Mouse (Mus musculus): ENCODE results near the gene Cmtm5. TPM values are rescaled to one million over a fixed set of nuclear protein-coding genes. Genes with fewer than 3 reads are reported as not detected.

Gene Cmtm5
- not detected for polyA plus RNA-seq (2017; shearing (Covaris generic))

DNA sequence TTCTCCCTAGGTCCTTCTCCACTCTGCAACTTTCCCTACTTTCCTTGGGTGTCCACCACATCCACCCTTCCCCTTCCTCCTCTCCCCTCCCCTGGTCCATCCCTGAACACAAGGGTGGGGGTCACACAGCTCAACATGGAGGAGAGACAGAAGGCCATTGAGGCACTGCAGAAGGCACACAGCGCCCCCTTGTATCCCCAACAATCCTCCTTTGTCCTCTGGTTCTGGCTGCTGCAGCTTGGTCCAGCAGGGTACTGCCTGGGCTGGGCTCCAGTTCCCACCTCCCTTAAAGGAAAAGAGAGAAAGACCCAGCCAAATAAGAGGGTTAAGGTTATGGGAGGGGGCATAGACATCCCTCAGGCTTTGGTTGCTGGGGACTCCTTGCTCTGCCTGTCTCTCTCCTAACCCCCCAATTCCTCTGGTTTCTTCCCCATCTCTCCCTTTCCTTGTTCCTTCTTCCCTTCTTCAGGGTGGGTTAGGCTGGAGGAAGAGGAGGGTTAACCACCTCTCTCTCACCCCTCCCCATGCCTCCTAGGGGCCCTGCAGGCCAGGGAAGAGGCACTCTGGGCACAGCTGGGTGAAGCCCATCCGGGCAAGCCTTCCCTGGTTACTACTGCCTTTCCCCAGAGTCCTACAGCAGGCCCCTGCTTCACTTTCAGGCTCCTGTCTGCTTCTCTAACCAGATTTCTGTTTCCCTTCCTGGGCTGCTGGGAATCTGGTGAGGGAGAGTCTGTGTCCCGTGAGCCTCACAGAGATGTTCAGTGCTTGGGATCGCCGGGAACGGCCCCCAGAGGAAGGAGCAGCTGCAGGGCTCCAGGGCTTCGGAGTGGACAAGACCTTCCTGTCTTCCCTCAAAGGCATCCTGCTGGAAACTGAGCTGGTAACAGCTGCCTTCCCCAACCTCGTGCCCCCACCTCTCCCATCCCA is at the start of gene Cmtm5:
Gene Cmtm5, plus strand, starts transcription at position 358 of the 927 bp plus-strand sequence.

DNA sequence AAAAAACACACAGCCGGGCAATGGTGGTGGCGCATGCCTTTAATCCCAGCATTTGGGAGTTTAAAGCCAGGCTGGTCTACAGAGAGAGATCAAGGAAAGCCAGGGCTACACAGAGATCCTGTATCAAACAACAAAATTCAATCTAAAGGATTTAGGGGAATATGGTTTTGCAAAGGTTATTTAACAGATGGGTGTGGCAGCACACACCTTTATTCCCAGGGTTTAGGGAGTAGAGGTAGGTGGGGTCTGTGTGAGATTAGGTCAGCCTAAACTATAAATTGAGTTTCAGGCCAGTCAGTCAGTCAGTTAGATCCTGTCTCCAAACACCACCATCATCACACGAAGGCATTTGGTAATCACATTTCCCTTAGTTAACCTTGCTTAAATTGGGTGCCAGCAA is 43.9 kb upstream of the Cmtm5 start, which contains the start of gene Pabpn1:
Gene Pabpn1, plus strand, starts transcription at position 301 of the 400 bp plus-strand sequence.

DNA sequence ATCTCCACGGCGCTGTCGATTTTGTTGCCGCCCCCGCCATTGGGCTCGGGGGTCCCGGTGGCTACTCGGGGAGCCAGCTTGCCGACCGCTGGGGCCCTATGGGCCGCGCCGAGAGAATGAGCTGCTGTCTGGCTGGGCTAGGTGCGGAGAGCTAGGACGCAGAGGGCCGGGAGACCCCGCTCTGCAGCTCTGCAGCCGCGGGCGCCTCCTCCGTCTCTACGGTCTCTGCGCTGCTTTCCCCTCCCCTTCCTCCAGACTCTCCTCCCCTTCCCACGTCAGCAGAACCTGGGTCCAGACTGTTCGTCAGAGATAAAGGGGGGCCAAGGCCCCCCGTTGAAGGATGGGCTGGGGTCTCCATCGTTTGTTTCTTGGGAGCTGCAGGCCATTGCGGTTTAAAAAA is 23.2 kb upstream of the Cmtm5 start, which contains the start of gene Slc22a17:
Gene Slc22a17, minus strand, starts transcription at position 247 of the 400 bp plus-strand sequence.

DNA sequence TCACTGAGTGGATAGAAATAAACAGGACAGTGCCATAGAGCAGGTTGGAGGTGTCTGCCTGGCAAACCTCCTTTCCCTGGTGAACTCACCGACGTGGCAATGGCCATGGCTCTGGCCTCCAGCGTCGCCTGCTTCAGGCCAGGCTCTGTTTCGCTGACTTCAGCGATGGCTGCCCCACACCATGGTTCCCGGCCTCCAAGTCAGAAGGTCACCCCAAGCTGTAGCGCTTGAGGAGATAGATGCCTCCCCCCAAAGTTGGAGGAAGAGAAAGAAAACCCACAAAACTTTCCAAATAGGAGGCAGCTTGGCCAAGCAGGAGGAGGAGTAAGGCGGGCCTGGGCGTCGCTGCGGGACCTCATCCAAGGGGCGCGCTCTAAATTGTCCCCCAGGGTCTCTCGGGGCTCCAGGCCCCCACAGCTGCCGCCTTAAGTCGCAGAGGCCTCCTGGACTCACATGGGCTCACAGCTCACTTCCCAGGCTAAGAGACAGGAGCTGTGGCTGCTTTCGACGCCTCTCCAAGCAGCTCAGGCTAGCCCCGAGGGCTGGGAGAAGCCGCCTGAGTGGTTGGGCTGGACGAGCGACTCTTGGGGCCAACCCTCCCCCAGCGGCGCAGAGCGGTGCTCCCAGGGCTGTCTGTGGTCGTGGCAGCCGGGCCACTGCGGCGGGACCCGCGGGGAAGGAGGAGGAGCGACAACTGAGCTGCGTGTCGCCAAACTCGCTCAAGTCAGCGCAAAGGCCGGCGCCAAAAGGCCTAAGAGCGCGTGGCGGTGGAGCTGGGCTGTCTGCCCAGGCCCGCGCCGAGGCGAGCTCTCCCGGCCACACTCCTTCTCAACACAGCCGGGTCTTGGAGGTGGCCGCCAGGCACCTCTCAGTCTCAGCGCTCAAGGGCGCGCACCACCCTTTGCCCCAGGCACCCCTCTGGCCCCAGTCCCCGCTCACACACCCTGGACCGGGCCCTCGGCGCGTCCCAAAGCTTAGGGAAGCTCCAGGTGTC is 10.4 kb upstream of the Cmtm5 start, which contains the start of gene Efs:
Gene Efs, minus strand, starts transcription at position 778 of the 994 bp plus-strand sequence.

DNA sequence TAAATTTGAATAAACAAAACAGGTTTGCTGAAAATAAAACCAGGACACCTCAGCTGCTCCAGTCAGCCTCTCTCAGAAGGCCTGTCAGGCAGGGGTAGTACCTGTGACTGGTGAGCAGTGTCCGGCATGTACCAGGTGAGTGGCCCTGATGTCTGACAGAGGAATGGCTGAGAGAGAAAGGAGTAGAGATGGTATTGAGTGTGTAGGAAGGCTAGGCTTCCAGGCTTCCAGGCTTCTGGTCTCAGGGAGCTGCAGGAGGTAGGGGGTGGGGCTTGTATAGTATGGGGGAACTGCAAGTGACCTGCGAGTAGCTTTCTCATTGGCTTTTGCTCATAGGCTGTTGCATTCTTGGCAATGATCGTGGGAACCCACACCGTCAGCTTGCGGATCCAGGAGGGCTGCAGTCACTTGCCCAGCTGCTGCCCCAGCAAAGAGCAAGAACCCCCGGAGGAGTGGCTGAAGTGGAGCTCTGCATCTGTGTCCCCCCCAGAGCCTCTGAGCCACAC is 3.4 kb upstream of the Cmtm5 start, which contains the start of gene Il25:
Gene Il25, plus strand, starts transcription at position 51 of the 506 bp plus-strand sequence.

DNA sequence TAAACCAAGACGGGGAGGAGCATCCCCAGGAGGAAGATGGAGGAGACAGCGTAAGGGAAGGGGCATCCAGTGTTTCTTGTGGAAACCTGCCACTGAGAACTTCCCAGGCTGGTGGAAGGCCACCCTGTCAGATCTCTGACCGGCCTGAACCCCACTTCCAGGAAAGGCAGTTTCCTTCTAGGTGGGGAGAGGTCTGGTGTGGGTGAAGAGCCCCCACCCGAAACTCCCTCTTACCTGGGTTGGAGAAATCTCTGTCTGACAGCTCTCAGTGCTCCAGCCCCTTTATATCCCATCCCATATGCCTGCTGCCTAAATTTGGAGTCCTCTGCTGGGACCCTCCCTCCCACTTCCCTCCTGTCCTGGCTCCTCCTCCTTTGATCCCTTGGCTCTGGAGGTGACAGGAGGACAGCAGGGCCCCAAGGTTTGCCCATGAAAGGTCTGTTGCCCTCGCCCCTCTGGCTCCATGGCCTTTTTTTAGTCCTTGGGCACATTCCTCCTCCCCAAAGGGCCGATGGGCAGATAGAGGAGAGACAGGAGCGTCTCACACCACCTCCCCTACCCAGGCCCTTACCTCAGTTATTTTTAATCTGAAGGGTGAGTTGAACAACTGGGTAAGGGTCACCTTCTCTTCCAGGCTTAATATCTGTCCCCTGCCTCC is 30.4 kb downstream of the Cmtm5 start, which contains the start of gene Myh6:
Gene Myh6, minus strand, starts transcription at position 608 of the 658 bp plus-strand sequence.

DNA sequence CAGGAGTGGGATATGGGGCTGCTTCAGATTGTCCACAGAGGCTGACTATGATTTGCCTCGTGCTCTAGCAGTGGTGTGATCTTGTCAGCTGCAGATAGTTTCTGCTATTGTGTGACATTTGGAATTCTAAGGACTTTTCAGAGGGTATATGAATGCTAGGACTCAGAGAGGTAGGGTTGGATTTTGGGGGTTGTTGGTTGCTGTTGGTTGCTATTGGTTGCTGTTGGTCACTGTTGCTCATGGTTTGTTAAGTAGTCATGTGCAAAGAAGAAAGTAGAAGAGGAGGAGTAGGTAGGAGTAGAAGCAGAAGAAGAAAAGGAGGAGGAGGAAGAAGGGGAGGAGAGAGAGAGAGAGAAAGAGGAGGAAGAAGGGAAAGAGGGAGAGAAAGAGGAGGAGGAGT is 40.6 kb downstream of the Cmtm5 start, which contains the start of gene Gm17428:
Gene Gm17428, plus strand, starts transcription at position 301 of the 400 bp plus-strand sequence.

Other genes starting within 250 kb of the Cmtm5 start
- gene Acin1, start 249.3 kb upstream of the Cmtm5 start, polyA plus RNA-seq (2017; shearing (Covaris generic)): 153 TPM
- not detected for gene Gm29776, start 237.4 kb upstream of the Cmtm5 start, polyA plus RNA-seq (2017; shearing (Covaris generic))
- not detected for gene Cebpe, start 224.1 kb upstream of the Cmtm5 start, polyA plus RNA-seq (2017; shearing (Covaris generic))
- gene Slc7a8, start 154.3 kb upstream of the Cmtm5 start, polyA plus RNA-seq (2017; shearing (Covaris generic)): not detected
- not detected for gene Rnf212b, start 122.1 kb upstream of the Cmtm5 start, polyA plus RNA-seq (2017; shearing (Covaris generic))
- gene Homez, start 65.3 kb upstream of the Cmtm5 start, polyA plus RNA-seq (2017; shearing (Covaris generic)): 3.7 TPM
- gene Ppp1r3e, start 58.7 kb upstream of the Cmtm5 start, polyA plus RNA-seq (2017; shearing (Covaris generic)): 2.7 TPM
- gene Bcl2l2, start 52.9 kb upstream of the Cmtm5 start, polyA plus RNA-seq (2017; shearing (Covaris generic)): 0.25 TPM
- gene Gm20521, start 52.8 kb upstream of the Cmtm5 start, polyA plus RNA-seq (2017; shearing (Covaris generic)): not detected
- 229 TPM for gene Pabpn1, start 43.8 kb upstream of the Cmtm5 start, polyA plus RNA-seq (2017; shearing (Covaris generic))
- 2.7 TPM for gene Slc22a17, start 23.1 kb upstream of the Cmtm5 start, polyA plus RNA-seq (2017; shearing (Covaris generic))
- gene Efs, start 10.1 kb upstream of the Cmtm5 start, polyA plus RNA-seq (2017; shearing (Covaris generic)): not detected
- not detected for gene Il25, start 3.6 kb upstream of the Cmtm5 start, polyA plus RNA-seq (2017; shearing (Covaris generic))
- not detected for gene Myh6, start 30.7 kb downstream of the Cmtm5 start, polyA plus RNA-seq (2017; shearing (Covaris generic))
- gene Gm17428, start 40.7 kb downstream of the Cmtm5 start, polyA plus RNA-seq (2017; shearing (Covaris generic)): not detected
- not detected for gene Myh7, start 58.4 kb downstream of the Cmtm5 start, polyA plus RNA-seq (2017; shearing (Covaris generic))
- 144 TPM for gene Ngdn, start 79.2 kb downstream of the Cmtm5 start, polyA plus RNA-seq (2017; shearing (Covaris generic))
- 4.0 TPM for gene Zfhx2, start 156.1 kb downstream of the Cmtm5 start, polyA plus RNA-seq (2017; shearing (Covaris generic))
- gene Thtpa, start 158.5 kb downstream of the Cmtm5 start, polyA plus RNA-seq (2017; shearing (Covaris generic)): 3.3 TPM
- 137 TPM for gene Ap1g2, start 170.3 kb downstream of the Cmtm5 start, polyA plus RNA-seq (2017; shearing (Covaris generic))
- gene Jph4, start 180.7 kb downstream of the Cmtm5 start, polyA plus RNA-seq (2017; shearing (Covaris generic)): not detected

Measured in naive thymus-derived CD4-positive, alpha-beta T cell, adult 5 months (primary cell).